Mouse (Mus musculus) right cerebral cortex, postnatal 14 days (tissue): ENCODE data around the gene Erbb3.
"Not testable (repeated sequence)": the region's sequence is repeated elsewhere in the genome, so short reads cannot be mapped to it uniquely, and the experiment has no call there.

Experiments
- DNase-seq: peaks from one replicate; pipeline ENCODE4 v3.0.0; 2022

Gene Erbb3

GRCm38 (mm10) chr10:128589464-128590192 lies at the start of gene Erbb3:
Gene Erbb3, minus strand, starts transcription at chr10:128589652.
- no peak for DNase-seq

- DNase-seq, result no peak
Observed at GRCm38 (mm10) chr10:128637011-128637410, 47.6 kb upstream of the Erbb3 start.

- DNase-seq, result no peak
Observed at GRCm38 (mm10) chr10:128636561-128636960, 47.1 kb upstream of the Erbb3 start.

DNA sequence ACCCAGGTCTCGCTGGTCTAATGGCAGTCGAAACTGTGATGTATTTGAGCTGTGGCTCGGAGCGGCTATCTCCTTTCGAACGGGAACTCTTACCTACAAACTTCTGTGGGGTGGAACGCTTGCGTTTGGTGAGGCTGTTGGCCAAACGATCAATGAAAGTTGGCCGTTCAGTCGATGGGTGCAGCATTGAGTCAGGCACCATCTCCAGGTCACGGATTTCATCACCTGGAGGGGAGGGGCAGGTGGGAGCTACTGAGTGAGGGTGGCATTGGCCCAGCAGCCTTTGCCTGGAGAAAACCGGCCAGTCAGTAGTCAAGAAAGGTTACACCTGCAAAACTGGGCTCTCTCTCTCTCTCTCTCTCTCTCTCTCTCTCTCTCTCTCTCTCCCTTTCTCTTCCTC lies 46.2 kb upstream of the Erbb3 start:
- DNase-seq, result no peak

GRCm38 (mm10) chr10:128631571-128631970 lies 42.1 kb upstream of the Erbb3 start:
- no peak for DNase-seq

DNA sequence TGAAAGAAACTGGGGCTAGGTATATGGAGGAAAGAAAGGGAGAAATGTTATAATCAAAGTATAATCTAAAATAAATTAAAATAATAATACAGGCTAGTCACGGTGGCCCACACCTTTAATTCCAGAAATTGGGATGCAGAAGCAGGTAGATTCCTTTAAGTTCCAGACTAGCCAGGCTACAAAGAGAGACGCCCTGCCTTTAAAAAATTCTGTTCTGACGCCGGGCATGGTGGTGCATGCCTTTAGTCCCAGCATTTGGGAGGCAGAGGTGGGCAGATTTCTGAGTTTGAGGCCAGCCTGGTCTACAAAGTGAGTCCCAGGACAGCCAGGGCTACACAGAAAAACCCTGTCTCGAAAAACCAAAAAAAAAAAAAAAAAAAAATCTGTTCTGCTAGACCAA lies 40.9 kb upstream of the Erbb3 start:
- DNase-seq, result not testable (repeated sequence)

DNA sequence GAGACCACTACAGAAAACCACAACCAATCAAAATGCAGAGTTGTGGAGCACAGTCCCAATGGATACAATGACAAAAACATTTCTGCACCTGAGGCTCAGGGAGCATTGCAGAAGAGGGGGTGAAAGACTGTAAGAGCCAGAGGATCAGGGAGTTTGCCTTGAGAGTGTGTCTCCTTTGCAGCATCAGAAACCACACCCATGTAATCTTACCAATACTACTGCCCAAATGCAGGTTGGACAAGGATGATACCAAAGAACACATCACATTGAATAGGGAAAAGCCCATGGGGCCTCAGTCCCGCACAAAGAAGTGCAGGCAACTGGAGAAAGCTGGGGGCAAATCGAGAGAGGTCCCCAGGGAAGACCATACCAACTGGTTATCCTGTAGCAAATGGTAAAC lies 40.3 kb upstream of the Erbb3 start:
- no peak for DNase-seq

- DNase-seq, result no peak
Observed at GRCm38 (mm10) chr10:128627398-128628317, 38.2 kb upstream of the Erbb3 start.

- DNase-seq, result peak; percentile 83
Observed at GRCm38 (mm10) chr10:128626311-128627310, 37.2 kb upstream of the Erbb3 start, which contains the start of gene Rps26. Gene Rps26, minus strand, starts transcription at chr10:128626747.

DNA sequence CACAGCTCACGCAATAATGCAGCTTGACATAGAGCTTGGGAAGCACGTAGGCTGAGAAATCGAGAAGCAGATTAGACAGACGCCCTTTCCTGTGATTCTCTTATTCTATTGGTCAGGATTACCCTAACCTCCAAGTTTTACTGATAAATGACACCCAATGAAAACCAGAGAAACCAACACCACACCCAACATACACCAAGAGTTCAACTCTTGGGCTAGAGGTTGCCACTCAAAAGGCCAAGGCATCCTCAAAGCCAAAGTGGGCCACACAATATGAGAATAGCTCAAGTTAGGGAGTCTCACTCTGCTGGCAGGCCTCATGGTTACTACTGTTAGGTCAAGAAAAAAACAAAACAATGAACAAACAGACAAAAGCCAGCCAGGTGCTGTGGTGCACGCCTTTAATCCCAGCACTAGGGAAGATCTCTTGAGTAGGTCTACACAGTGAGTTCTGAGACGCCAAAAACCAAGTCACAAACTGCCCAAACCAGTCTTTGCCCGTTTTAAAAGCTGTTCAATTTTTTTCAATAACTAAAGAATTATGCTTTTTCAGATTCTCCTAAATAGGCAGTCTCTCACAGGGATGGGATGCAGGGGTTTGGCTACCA lies 35.9 kb upstream of the Erbb3 start:
- DNase-seq, result no peak

DNA sequence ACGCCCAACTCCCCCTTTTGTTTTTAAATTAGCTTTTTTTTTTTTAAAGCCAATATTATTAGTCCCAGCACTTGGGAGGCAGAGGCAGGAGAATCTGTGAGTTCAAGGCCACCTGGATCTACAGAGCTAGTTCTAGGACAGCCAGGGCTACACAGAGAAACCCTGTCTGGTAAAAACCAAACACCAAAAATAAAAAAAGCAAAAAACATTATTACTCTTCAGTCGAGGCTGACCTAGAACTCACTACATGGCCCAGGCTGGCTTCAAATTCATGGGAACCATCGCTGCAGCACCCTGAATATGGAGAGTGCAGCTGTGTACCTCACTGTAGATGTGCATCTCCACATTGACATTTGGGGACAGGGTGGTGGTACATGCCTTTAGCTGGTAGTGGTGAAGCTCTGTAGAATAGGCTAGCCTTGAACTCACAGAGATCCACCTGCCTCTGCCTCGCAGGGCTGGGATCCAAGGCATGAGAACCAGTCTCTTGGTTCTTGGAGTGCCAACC lies 33.7 kb upstream of the Erbb3 start:
- DNase-seq, result not testable (repeated sequence)

DNA sequence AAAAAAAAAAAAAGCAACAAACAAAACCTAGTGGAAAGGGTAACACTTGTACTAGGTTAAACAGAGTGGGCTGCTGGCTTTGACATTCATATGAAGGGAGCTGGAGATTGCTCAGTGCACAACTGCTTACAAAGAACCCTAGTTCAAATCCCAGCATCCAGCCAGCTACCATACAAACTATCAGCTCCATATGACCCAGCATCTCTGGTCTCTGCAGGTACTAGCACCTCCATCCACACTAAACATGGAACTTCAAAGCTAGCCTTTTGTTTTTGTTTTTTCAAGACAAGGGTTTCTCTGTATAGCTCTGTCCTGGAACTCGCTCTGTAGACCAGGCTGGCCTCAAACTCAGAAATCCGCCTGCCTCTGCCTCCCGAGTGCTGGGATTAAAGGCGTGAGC lies 33.2 kb upstream of the Erbb3 start:
- no peak for DNase-seq

DNA sequence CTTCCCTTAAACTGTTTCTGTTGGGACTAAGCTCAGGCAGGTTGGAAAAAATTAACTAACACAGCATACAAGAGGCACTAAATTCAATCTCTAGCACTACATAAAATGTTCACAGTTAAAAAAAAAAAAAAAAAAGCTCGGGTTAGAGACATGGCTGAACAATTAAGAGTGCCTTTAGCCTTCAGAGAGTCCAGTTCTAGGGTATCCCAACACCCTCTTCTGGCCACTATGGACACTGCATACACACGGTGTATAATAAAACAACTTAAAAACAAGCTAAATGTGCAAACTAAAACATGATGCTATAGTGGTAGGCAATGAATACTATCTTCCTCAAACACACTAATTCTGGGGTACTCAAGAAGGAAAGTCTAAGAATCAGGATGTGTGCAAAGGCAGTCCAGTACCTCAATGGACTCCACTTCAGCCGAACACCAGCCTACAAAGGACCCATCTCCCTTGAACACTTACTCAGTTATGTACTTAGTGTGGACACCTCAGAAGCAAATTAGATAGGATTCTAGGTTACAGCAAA lies 32.6 kb upstream of the Erbb3 start:
- no peak for DNase-seq

DNA sequence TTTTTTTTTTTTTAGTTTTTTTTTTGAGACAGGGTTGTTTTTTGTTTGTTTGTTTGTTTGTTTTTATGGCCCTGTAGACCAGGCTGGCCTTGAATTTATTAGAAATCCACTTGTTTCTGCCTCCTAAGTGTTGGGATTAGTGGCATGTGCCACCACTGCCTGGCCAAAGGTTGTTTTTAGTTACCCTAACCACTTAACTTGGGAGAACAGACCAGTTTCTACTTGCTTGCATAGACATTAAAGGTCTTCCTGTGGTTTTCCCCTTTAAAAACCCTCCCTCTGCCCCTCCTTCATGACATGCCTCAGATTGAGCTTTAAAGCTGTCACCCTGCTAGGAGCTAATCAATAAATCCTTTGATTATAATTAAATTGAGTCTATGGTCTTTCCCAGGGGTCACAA lies 30.8 kb upstream of the Erbb3 start:
- DNase-seq, result no peak

DNA sequence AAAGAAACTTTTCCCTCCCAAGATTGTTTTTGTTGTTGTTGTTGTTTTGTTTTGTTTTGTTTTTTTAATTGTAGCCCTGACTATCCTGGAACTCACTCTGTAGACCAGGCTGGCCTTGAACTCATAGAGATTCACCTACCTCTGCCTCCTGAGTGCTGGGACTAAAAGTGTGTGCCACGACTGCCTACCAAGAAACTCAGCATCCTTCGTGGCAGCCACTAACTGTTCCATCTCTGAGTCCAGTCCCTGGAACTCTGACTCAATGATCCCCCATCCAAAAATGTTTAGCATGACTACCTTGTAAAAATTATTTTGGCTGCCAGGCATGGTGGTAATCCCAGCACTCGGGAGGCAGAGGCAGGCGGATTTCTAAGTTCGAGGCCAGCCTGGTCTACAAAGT lies 29.7 kb upstream of the Erbb3 start:
- DNase-seq, result not testable (repeated sequence)

DNA sequence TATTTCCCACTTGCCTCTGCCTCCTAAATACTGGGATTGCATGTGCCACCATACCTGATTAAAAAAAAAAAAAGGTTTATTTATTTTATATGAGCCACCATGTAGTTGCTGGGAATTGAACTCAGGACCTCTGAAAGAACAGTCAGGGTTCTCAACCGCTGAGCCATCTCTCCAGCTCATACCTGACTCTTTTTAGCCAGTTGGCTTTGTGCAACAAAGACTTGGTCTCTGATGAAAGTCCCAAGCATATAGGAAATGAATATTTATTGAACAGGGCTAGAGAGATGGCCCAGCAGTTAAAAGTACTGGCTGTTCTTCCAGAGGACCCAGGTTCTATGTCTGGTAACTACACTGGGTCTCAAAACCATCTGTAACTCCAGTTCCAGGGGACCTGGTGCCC lies 29.1 kb upstream of the Erbb3 start:
- no peak for DNase-seq

- not testable (repeated sequence) for DNase-seq
Observed at GRCm38 (mm10) chr10:128615798-128616448, 26.5 kb upstream of the Erbb3 start.

DNA sequence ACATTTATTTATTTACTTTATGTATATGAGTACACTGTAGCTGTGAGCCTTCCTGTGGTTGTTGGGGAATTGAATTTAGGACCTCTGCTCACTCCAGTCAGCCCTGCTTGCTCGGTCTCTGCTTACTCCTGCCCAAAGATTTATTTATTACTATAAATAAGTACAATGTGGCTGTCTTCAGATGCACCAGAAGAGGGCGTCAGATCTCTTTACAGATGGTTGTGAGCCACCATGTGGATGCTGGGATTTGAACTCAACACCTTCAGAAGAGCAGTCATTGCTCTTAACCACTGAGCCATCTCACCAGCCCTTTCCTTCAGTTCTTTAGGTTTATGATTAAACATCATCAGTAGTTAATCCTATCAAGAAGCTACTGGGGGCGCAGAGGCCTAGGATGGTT lies 25.5 kb upstream of the Erbb3 start:
- no peak for DNase-seq

DNA sequence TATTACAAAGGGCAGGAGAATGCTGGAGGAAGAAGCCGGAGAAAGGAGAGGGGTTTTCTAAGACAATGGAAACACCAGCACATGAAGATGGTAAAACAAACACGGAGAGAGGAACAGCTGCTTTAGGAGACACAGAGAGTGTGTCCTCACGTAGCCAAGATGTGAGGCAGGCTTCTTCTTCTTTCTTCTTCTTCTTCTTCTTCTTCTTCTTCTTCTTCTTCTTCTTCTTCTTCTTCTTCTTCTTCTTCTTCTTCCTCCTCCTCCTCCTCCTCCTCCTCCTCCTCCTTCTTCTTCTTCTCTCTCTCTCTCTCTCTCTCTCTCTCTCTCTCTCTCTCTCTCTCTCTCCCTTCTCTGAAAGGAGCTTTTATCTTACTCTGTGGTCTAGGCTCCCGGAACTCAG lies 24.4 kb upstream of the Erbb3 start:
- DNase-seq, result not testable (repeated sequence)

DNA sequence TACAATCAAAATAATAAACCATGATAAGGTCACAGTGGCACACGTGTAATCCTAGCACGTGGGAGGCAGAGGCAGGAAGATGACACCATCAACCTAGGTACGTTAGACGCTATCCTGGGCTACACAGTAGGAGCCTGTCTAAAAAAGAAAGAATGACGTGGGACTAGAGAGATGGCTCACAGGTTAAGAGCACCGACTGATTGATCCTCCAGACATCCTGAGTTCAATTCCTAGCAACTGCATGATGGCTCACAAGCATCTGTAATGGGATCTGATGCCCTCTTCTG lies 23.6 kb upstream of the Erbb3 start:
- DNase-seq, result no peak

- DNase-seq, result peak; percentile 73
Observed at GRCm38 (mm10) chr10:128612433-128613153, 23.1 kb upstream of the Erbb3 start.
